Mouse (Mus musculus): ENCODE results near the gene Smarcc2.

GRCm38 (mm10) chr10:128435186-128435823 lies 23.7 kb upstream of the Smarcc2 start:
- TF ChIP-seq EP300 (IDR thresholded peaks at IDR 0.05) (no peak), CTCF (IDR thresholded peaks at IDR 0.05) (no peak)
